Mouse (Mus musculus) lung, postnatal 0 days (tissue): ENCODE measurements around the gene Prr7.

Experiments
- CTCF ChIP-seq: IDR thresholded peaks from 2 replicates; pipeline ENCODE4 v1.5.1; 2016; ENCODE audit warnings: antibody characterized with exemption, mild to moderate bottlenecking
- EP300 ChIP-seq: IDR thresholded peaks from 2 replicates; pipeline ENCODE4 v1.6.1; 2016; ENCODE audit warnings: antibody characterized with exemption, mild to moderate bottlenecking, control low read depth

- TF ChIP-seq CTCF (no peak), EP300 (no peak)
Observed at GRCm38 (mm10) chr13:55474621-55475069, 10.6 kb downstream of the Prr7 start.
